Mouse (Mus musculus): ENCODE results near the gene Gm42669.
A peak's percentile ranks its signal among the peaks of the same experiment; 100 is the strongest.

Gm42669 gene

DNA sequence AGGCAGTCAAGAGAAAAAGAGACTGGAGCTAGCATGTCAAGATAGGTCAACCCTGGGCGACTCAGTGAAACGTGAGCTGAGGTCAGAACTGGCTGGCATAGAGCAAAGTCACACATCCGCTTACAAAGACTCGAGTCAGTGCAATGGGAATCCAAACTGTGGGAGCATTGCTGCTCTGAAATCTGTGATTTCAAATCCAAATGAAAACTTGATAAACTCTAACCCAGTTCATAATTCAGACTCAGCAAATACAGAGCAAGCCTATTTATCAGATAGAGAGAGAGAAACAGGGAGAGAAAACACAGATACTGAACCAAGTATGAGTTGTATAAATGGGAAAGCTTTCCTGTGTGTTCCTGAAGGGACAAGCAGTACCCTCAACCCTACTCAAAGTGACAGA is at the start of gene Gm42669:
Gene Gm42669 (plus strand): TSS at position 301 of the 400 bp plus-strand sequence.
- DNase-seq (ENCODE audit: low read depth in 2 of 2, low spot score in 2 of 2), result no peak

DNA sequence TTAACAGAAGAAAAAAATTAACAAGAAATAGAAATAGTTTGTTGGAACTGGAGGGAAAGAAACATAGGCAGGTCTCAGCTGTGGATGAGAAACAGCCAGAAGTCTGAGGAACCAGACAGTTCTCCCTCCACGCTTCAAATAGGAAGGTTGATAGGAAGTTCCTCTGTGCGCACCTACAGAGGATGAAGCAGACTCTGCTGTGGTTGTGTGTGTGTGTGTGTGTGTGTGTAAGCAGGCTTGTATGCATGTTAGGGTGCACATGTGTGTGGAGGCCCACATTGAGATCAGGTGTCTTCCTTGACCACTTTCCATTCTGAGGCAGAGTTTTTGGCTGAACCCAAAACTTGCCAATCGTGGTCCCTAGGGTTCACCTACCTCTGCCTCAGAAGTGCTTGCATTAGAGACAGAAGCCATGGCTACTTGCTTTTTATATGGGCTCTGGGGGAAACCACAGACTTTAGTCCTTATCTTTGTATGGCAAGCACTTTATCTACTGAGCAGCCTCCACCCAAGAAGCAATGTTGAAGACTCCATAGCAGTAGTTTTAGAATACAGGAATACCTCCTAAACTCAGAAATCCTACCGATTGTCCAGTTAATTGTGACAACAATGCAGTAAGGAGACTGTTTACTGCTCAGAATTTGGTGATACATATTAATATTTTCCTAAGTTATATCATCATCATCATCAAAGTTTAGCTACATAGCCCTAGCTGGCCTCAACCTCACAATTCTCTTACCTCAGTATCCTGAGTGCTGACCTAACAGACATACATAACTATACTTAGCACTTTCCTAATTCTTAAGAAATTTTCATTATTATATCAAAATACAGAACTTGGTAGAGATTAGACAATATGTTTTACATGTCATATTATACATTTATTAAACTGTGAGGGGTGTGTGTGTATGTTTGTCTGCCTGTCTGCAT is 45.0 kb upstream of the Gm42669 start:
- DNase-seq (ENCODE audit: low read depth in 2 of 2, low spot score in 2 of 2), result no peak

DNA sequence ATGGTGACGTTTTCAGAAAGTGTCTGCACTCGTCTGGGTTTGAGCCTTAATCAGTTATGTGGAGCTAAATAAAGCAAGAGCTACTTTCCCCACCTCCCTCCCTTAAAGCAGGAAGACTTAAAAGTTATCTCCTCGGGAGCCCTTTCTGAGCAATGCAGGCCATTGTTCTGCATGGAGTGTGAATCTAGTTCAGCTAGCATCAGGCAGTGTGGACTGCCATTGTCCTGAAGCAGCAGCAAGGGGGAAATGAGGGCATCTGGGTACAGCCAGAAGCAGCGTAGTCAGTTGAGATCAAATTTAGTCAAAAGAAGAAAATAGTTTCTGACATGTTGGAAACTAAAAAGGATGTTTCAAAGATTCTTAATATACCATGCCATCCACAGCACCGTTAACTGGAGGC is 40.9 kb upstream of the Gm42669 start:
- DNase-seq (ENCODE audit: low read depth in 2 of 2, low spot score in 2 of 2), result no peak

DNA sequence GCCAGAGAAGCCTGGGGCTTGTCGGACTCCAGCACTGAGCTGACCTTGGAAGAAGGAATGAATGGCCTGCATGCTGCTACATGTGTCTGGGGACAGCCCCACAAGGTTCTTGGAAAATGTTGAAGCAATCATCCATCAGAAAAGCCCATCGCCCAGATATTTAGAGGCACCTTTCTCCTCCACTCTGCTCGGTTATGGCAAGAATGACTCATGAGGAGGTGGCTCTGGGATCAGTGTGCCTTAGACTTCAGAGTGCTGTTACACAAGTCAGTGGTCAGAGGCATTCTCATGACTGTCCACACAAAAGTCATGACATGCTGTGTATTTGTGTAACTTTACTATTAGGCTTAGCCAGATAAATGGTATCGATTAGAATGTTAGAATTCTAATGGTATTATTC is 40.3 kb upstream of the Gm42669 start:
- no peak for DNase-seq (ENCODE audit: low read depth in 2 of 2, low spot score in 2 of 2)

DNA sequence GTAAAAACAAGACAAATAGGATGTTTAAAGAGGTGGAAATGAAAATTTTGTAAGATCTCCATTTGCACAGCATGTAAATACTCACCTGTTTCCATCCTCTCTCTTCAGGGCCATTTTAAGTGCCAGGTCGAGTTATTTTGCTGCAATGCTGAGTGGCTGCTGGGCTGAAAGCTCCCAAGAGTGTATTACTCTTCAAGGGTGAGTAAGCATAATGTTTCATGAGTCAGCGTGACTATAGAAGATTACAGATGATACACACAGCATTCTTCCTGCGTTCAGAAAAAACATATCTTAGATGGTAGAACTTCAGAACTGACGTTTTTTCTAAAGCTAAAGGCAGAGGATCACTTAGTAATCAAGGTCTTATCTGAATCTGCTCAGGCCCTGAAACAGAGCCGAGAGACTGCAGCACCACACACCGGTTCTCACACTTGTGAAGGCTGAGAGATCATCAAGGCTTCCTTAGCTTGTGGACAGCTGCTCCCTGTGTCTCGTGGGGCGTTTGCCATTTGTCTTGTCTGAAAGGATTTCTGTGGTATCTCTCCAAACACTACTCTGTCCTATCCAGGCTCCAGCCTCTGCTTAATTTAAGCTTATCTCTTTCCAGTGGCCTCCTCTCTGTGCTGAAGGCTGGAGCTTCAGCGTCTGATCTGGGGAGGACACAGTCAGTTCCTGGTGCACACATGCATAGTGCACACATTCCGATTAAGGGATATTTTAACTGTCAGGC is 36.7 kb upstream of the Gm42669 start:
- DNase-seq (ENCODE audit: low read depth in 2 of 2, low spot score in 2 of 2), result no peak

DNA sequence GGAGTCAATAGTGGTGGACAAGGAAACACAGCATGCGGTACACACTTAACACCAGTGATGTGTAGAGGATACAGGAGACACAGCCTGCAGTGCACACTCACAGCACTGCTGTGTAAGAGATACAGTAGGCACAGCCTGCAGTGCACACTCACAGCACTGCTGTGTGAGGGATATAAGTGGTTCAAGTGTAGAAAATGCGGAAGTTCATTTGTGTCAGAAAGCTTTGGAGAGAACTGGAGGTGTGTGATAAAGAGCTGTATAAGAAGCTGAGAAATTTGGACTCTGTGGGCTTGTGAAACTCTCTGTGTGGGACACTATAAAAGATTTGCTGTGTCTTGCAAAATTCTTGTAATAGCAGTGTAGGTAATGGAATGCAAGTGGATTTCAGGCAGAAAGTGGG is 27.2 kb upstream of the Gm42669 start:
- DNase-seq (ENCODE audit: low read depth in 2 of 2, low spot score in 2 of 2), result no peak

DNA sequence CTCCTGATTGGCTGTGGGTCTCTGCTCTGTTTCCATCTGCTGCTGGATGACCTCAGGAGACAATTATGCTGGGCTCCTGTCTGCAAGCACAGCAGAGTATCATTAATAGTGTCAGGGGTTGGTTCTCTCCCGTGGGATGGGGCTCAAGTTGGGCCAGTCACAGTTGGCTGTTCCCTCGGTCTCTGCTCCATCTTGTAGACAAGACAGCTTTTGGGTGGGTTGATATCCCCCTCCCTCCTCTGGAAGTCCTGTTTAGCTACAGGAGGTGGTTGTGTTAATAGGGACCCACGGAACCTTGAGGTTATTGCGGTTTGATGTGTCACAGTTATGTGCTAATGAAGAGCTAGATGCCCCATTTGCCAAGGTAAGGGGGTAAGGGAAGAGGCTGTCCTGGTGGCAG is 18.4 kb upstream of the Gm42669 start:
- no peak for DNase-seq (ENCODE audit: low read depth in 2 of 2, low spot score in 2 of 2)

DNA sequence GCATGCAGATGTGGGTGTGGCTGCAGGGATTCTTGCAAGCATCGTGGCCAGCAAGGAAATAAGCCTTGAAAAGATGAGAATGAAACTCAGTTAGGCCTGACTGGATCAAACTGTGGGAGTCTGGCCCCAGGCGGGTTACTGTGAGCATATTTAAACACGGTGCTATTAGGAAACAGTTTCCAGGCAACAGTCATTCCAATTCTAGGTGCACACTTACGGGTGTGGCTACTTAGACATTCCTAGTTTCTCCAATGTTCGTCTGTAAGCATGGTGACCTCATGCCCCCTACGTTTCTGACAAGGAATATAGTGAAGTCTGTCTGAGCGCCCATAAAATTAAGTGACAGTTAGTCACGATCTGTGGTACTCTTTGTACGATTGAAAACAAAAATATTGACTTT is 16.4 kb upstream of the Gm42669 start:
- no peak for DNase-seq (ENCODE audit: low read depth in 2 of 2, low spot score in 2 of 2)

DNA sequence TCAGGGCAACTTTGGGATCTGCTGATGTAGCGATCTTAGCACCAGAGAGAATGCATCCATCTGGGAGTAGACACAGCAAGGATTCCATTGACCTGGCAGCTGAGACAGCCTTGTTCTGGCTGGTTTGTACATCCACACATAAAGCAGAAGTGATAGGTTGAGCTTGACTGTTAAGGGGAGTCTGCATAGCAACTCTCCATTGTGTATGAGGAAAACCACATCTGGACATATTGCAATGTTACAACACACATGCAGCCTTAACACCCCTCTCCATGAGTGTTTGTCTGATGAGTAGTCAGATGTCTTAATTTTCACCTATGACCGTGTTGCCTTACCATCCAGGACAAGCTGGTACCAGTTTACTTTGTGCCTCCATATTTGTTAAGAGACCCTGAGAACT is 14.9 kb upstream of the Gm42669 start:
- no peak for DNase-seq (ENCODE audit: low read depth in 2 of 2, low spot score in 2 of 2)

DNA sequence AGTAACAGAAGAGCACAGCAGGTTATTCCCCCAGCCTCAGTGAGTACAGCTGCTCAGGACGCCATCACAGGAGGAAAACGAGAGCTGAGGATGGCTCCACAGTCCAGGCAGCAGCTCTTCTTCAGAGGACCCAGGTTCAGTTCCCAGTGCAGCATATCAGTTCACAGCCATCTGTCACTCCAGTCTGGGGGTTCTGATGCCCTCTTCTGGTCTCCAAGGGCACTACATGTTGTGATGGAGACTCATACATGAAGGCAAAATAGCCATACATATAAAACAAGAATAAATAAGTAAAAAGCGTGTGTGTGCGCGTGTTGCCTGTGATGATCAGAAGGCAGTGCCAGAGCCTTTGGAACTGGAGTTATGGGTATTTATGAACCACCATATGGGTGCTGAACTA is 12.7 kb upstream of the Gm42669 start:
- no peak for DNase-seq (ENCODE audit: low read depth in 2 of 2, low spot score in 2 of 2)

DNA sequence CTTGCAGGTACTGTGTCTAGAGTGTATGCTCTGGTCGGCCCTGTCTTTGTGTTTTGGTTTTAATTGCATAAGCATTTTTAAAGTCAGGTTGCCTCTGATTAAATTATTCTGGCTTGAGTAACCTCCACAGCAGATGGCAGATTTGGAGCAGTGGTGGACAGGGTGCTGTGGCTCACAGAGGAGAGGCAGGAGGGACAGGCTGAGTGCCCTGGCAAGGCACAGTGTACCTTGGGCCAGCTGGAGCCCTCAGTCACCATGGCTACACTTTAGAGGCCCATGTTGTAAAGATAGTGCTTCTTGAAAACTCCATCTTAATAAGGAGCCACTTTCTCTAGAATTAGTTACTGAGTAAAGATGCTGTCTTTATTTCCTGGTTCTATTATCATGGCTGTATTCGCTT is 11.4 kb upstream of the Gm42669 start:
- DNase-seq (ENCODE audit: low read depth in 2 of 2, low spot score in 2 of 2), result no peak

DNA sequence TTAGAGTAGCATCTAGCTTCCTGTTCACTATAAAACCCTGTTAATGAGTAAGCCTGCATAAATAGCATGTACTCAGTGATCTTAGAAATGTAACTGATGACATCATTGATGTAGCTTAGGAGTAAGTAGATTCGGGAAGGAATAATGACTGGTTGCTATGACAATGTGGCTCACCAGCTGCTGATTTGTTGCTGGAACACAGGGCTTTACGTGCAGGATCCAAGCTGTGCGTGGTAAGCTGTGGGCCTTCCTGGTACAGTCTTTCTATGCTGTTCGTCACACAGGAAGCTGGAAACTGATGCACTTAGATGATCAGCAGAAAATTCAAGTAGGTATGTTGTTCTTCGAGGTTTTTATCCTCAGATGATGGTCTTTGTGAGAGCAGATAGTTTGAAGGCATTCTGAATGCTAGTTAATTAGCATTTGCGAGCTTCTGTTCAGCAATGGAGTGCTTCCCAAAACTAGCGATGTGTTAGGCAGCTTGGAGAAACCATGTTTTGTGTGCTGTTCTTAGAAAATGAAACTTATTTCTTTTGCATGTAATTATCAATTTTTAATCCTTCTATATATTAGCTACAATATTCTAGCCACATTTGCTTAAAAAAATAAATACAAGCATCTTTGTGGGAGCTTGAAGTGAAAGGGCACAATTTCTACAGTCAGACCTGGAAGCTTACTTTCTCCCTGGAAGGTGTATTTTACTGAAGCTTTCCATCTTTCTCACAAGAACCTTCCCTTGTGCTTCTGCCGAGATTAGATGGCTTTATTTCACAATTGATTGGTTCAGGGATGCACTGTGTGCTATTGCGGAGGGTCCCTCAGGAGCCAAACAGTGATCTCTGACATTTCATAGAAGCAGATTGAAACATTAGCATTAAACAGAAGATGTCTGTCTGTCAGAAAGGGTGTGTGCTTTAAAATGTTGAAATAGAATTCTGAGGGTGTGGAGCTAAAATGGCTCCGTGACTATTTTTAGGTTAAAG is 9.6 kb upstream of the Gm42669 start:
- peak in 1 of 2 experiments; percentile 2 for DNase-seq (ENCODE audit: low read depth in 2 of 2, low spot score in 2 of 2)

DNA sequence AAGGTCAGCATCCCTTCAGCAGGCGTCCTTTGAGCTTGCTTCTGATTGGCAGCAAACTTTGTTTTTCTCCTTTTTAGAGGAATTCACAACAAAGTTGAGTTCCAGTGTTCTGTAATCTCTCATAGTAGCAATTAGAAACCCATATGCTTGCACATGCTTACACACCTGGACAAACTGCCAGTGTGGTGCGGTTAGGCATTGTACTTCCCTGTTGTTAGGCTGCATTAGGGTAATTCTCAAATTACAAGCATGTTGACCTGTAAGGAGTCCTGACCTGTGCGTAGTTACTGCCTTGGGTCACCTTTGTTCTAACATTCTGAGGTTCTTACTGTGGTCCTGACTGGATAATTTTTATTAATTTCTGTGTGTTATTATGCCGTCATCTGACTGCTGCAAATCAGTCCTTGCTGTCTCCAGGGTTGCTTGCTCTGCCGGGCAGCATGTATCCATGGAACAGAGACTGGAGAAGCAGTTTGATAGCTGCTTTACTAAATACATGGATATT is 8.6 kb upstream of the Gm42669 start:
- no peak for DNase-seq (ENCODE audit: low read depth in 2 of 2, low spot score in 2 of 2)

DNA sequence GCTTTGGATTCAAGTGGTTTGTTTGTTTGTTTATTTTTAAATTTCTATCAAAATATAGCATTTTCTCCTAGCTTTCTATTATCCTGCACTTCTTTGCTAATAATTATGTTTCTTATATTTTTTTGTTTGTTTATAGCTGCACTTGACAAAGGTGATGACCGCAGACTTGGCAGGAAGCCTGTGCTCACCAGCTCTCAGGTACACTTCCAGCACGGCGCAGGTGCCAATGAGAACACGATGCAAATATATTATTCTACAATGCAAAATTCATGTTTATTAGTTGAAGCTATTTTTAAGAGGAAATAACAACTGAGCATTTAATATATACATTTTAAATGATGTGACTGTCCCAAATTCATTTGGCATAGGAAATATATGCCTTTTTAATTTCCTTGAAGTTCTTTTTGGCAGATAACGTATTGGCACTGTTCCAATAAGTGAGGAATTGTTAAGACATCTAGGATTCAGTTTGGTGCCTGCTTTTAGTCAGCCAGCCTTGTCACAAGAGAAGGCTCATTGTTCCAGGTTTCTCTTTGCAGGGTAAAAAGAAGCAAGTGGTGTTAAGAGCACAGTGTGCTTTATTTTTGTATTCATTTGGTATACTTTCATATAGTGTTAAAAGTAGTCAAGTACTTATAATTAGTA is 7.4 kb upstream of the Gm42669 start:
- DNase-seq (ENCODE audit: low read depth in 2 of 2, low spot score in 2 of 2), result no peak

DNA sequence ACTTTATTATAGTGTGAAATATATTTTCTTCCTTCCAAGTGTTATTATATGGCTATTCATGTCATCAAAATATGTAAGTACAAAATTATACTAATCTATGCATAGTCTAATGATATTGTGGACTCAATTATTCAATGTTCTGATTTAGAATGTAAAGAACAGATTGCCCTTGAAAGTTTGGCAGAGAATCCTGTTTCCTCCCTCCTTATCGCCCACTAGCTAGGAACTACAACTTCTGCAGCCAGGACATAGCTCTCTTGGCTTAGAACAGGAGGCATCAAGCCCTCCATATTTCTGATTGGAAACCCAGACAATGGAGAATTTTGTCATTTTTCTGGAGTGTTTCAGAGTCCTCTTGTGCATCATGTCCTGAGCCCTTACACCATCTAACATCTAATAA is 6.7 kb upstream of the Gm42669 start:
- DNase-seq (ENCODE audit: low read depth in 2 of 2, low spot score in 2 of 2), result no peak

DNA sequence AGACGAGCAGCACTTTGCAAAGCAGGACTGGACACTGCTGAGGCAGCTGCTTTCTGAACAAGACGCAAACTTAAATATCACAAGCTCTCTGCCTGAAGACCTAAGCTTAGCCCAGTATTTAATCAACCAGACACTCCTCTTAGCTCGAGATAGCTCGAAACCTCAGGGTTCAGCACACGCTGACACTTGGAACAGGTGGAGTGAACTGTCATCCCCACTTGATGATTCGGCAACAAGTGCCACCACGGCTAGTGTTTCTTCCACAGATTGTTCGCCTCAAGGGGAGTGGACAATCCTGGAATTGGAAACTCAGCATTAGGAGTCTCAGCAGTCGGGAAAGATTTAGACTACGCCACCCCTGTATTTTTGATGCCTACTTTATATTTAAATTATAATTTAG is 3.1 kb downstream of the Gm42669 start:
- no peak for DNase-seq (ENCODE audit: low read depth in 2 of 2, low spot score in 2 of 2)

DNA sequence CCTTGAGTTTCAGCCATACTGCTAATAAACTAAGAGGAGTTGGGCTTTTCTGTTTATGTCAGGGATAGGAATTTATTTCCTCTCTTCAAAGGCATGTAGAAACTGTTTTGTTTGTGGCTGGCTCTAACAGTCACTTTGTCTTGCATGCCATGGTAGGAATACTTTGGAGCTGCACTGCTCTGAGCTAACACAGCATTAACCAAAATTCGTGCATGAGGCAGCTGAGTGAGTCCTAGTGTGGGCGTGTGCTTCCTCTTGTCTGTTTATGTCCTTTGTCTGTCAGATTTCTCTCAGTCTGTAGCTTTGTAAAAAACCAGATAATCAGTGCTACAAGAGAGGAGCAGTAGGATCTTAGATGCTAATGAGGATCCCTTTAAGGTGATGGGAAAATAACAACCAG is 3.9 kb downstream of the Gm42669 start:
- no peak for DNase-seq (ENCODE audit: low read depth in 2 of 2, low spot score in 2 of 2)

DNA sequence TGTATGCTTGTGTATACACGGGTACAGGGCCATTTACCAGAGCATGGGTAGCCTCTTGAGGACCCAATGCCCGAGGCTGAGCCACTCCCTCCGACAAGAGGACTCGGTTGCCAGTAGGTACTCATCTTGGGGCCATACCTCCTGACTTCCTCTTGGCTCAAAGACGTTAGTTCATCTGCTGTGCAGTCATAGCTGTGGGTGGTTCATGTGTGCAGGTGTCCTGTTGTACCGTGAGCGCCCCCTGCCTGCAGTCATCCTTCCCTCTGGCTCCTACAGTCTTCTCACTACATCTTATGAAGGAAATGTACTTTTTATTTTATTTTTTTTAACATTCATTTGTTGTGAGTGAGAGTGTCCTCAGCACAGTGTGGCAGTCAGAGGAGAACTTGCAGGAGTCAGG is 6.2 kb downstream of the Gm42669 start:
- peak; percentile 34 to 56 for DNase-seq (ENCODE audit: low read depth in 2 of 2, low spot score in 2 of 2)

DNA sequence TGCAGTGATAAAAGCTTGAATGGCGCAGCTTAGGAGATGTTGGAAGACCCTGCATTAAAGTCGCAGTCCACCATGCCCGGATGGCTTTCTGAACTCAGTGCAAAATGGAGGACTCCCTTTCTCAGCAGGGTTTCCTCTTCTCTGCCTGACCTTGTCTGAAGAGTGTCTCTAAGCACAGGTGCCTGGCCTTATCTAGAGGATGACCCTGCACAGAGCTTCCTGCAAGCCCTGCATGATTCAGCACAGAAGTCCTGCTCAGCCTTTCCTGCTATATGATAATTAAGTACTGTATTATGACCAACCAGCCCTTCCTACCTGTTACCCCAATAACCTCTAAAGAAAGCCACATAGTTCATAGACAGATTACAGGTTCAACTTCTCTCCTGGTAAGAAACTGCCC is 8.0 kb downstream of the Gm42669 start:
- DNase-seq (ENCODE audit: low read depth in 2 of 2, low spot score in 2 of 2), result no peak

DNA sequence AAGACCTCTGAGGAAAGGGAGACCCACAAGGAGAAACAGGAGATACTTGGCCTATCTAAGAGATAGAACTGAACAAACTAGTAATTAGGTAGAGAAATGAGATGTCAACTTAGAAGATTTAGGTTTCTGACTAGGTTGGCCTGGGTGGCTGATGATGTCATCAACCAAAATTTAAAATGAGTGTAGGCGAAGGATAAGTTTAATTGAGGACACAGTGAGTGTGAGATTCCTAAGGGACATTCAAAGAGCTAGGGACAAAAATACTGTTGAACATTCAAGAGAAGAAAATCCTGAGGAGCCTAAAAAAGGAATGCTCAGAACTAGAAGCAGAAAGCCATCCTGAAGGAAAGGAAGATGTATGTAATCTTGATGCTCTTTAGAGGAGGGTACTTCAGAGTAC is 8.7 kb downstream of the Gm42669 start:
- DNase-seq (ENCODE audit: low read depth in 2 of 2, low spot score in 2 of 2), result no peak

DNA sequence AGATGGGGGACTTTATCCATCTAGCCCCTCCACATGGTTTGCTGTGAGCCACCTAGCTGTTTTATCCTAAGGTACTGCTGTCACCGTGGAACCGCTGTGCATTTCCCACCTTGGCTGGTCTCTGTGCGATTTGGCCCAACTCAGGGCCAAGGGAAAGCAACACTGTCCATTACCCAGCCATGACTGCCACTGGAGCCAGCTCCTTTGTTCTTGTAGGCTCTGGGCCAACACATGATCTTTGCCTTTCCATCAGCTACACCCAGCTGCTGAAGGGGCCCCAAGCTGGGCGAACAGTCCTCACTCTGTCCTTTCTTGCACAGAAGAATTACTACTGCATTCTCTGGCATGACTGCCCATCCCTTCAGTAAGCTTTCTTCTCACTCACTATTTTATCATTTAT is 11.2 kb downstream of the Gm42669 start:
- DNase-seq (ENCODE audit: low read depth in 2 of 2, low spot score in 2 of 2), result no peak
